Mouse (Mus musculus) midbrain, embryonic 14.5 days (tissue): Measurements from ENCODE around the gene Gmeb2. TPM values are rescaled to one million over a fixed set of nuclear protein-coding genes. Genes with fewer than 3 reads are reported as not detected.

Source experiments
- ATAC-seq: fragments of 200-750 bp; cut with Nextera tagmentation; 2 replicates; pipeline ENCODE4 v1.8.0; 2017; ENCODE audit warnings: moderate number of reproducible peaks, moderate library complexity; ENCODE audit not compliant: low FRiP score, low TSS enrichment
- DNase-seq: peaks from one replicate; pipeline ENCODE4 v3.0.0-alpha.2; 2015
- H3K27ac ChIP-seq: fragments of 300-500 bp; sonication (generic); replicated peaks from 2 replicates; pipeline ENCODE4 v1.5.1; 2014; ENCODE audit warnings: mild to moderate bottlenecking, low read depth, low read length, moderate library complexity
- H3K27me3 ChIP-seq: fragments of 300-500 bp; sonication (generic); 2 replicates; pipeline ENCODE4 v1.6.1; 2014; ENCODE audit warnings: low read length, control low read depth, mixed read lengths; ENCODE audit not compliant: control insufficient read depth, insufficient read depth
- H3K36me3 ChIP-seq: fragments of 300-500 bp; sonication (generic); 2 replicates; pipeline ENCODE4 v1.6.1; 2014; ENCODE audit warnings: low read length, control low read depth; ENCODE audit not compliant: control insufficient read depth, insufficient read depth
- H3K4me1 ChIP-seq: fragments of 300-500 bp; sonication (generic); 2 replicates; pipeline ENCODE4 v1.6.1; 2014; ENCODE audit warnings: mild to moderate bottlenecking, antibody characterized with exemption, low read length, control low read depth; ENCODE audit not compliant: control insufficient read depth, insufficient read depth
- H3K4me2 ChIP-seq: fragments of 300-500 bp; sonication (generic); 2 replicates; pipeline ENCODE4 v1.6.1; 2014; ENCODE audit warnings: mild to moderate bottlenecking, low read length, moderate library complexity
- H3K4me3 ChIP-seq: fragments of 300-500 bp; sonication (generic); replicated peaks from 2 replicates; pipeline ENCODE4 v1.5.1; 2014; ENCODE audit warnings: low read depth, low read length
- H3K9ac ChIP-seq: fragments of 300-500 bp; sonication (generic); replicated peaks from 2 replicates; pipeline ENCODE4 v1.6.1; 2014; ENCODE audit warnings: mild to moderate bottlenecking, low read length, moderate library complexity
- H3K9me3 ChIP-seq: fragments of 300-500 bp; sonication (generic); 2 replicates; pipeline ENCODE4 v1.6.1; 2016; ENCODE audit warnings: low read length, control low read depth, mixed read lengths; ENCODE audit not compliant: control insufficient read depth
- WGBS: fragments of 180-500 bp; shearing (Covaris S2); extraction: QIAGEN DNeasy Blood & Tissue Kit; methylation state at CpG from one replicate; pipeline ENCODE4 v1.1.7; 2014; 5-methylcytosine and 5-hydroxymethylcytosine counted together
- polyA plus RNA-seq: library from polyadenylated mRNA; unstranded; fragments of >200 nt; fragmentation: Nextera tagmentation; extraction: Ambion mirVana; gene quantifications from 2 replicates; pipeline ENCODE4 v1.2.1, GENCODE M21; 2014

The Gmeb2 gene
- polyA plus RNA-seq, 1 experiment from 2014 or later = 19.5 TPM

DNA sequence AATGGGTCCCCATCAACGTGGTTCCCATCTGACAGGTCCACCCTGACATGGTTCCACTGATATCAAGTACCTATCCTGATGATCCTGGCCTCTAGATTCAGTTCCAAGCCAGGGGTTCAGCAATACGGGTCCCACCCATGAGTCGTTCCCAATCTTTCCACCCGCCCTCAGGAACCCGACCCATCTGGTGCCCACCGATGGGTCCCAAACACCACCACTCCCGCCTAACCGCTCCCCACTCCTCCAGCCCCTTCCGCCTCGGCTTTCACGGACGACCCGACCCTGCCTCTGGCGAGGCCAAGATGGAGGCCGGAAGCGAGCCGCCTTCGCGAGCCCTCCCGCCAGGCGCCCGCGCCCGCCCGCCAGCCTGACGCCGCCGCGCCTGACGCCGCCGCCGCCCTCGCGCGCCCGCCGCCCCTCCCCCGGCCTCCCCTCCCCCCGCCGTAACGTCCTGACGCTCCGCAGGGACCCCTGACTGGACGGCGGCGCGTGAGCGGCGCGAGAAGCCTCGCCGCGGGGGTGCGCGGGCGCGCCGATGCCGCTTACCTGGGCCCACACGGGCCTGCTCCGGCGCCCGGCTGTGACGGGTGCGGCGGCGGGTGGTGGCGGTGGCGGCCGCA, 387 bp downstream of the Gmeb2 start:
- DNase-seq (peak; percentile 92), ATAC-seq (peak; percentile 89)
- peak overlapping the region; percentile 72 for H3K4me2 ChIP-seq
- H3K36me3 ChIP-seq = peaks cover 4% of the 10 kb centered on the region; the same call in 1 of the 2 replicates
- peak overlapping the region; percentile 97 for H3K27ac ChIP-seq
- H3K4me3 ChIP-seq = peak overlapping the region; percentile 66
- peaks cover 15% of the 10 kb centered on the region for H3K4me1 ChIP-seq
- no peaks in the 10 kb centered on the region for H3K27me3 ChIP-seq
- H3K9ac ChIP-seq = peak overlapping the region; percentile 82
- WGBS = 1% methylated on average over 48 of the region's 71 CpGs
- no peaks in the 10 kb centered on the region for H3K9me3 ChIP-seq

DNA sequence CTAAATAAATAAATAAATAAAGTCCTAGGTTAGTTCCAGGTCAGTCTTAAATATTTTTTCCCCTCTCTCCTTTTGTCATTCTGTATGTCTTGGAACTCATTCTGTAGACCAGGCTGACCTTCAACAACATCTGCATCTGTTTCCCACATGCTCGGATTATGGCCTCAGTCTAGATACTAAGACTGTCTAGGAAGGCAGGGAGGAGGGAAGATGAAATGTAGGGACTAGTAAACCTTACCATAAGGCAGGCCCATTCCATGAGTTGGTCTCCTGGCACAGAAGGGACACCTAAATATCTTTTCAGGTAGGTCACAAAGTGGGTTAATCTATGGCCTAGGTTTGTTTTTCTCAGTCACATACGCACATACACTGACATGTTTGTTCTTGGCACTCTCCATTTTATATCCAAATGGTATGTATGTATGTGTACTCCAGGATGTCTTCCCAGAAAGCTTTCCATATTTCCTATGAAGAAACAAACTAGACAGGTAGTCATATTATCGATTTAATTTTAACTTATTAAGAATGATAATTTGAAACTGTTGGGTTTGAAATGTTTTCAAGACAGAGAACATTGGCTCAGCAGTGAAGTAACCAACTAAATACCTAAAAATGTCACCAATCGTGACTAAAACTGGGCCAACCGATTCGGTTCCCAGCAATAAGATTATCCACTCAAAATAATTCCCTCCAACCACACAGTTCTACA, 1.1 kb downstream of the Gmeb2 start:
- H3K27ac ChIP-seq = peak overlapping the region; percentile 97
- 57% methylated on average over 6 of the region's 6 CpGs for WGBS
- H3K27me3 ChIP-seq = no peaks in the 10 kb centered on the region
- H3K4me2 ChIP-seq = peak overlapping the region; percentile 72
- peaks cover 10% of the 10 kb centered on the region; the same call in 1 of the 2 replicates for H3K36me3 ChIP-seq
- ATAC-seq (no peak), DNase-seq (peak; percentile 10)
- peak overlapping the region; percentile 66 for H3K4me3 ChIP-seq
- H3K9ac ChIP-seq = peak overlapping the region; percentile 82
- peaks cover 15% of the 10 kb centered on the region for H3K4me1 ChIP-seq
- no peaks in the 10 kb centered on the region for H3K9me3 ChIP-seq

DNA sequence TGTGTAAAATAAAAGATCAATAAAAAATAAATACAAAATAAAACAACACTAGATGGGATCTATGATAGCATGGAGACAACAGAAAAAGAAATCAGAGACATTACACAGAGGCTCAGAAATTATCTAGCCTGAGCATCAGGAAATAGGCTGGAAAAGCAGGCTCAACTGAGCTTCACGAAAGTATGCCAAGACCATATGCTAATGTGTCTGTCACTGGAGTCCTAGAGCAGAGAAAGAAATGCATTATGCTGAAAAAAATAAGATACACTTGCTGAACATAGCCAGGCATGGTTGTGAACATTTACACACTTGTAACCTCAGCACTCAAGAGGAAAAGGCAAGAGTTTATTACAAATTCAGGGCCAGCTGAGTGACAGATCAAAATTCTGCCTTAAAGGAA, 7.9 kb downstream of the Gmeb2 start:
- Histone ChIP-seq H3K27me3 (no peaks in the 10 kb centered on the region), H3K4me2 (no peak overlapping the region), H3K9ac (no peak overlapping the region), H3K36me3 (peaks cover 58% of the 10 kb centered on the region), H3K27ac (no peak overlapping the region), H3K4me3 (no peak overlapping the region), H3K4me1 (no peaks in the 10 kb centered on the region), H3K9me3 (no peaks in the 10 kb centered on the region)
- ATAC-seq = no peak
- 71% methylated on average over 1 of the region's 1 CpGs for WGBS
- no peak for DNase-seq

DNA sequence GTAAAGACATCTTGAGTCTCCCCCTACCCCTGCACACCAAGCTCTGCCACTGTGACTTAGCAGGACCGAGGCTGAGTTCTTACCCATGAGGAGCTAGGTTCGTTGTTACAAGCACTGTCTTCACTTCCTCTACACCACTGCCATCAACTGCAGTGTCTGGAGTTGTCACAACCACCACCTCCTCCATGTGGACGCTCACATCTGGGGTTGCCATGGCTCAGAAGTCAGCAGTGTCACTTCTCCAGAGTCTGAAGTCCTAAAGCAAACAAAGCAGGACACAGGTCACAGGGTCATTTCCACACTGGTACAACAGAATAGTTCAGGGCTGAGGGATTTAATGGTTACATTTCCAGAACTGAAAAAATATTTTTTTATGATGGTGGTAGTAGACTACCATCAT, 10.0 kb downstream of the Gmeb2 start:
- Histone ChIP-seq H3K9ac (no peak overlapping the region), H3K4me2 (no peak overlapping the region), H3K27ac (no peak overlapping the region), H3K4me1 (no peaks in the 10 kb centered on the region), H3K4me3 (no peak overlapping the region), H3K36me3 (peaks cover 65% of the 10 kb centered on the region), H3K27me3 (no peaks in the 10 kb centered on the region), H3K9me3 (no peaks in the 10 kb centered on the region)
- DNase-seq (no peak), ATAC-seq (no peak)
- 88% methylated on average over 3 of the region's 3 CpGs for WGBS

DNA sequence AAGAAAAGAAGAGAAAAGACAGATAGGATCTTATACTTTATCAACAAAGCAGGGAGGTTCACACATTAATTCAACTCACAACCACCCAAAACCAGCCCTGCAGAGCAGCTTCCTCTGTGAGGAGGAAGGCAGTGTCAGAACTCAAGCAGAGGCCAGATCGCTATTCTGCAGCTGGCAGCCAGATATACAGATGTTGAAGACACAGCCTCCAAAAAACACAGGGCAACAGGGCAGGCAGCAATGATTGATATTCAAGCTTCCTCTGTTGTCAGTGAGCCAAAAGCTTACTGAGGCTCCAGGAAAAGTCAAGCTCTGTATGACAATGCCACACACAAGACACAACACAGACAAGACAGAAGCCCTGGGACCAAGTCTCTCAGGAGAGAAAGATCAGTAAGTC, 11.1 kb downstream of the Gmeb2 start:
- Histone ChIP-seq H3K27ac (no peak overlapping the region), H3K9me3 (no peaks in the 10 kb centered on the region), H3K9ac (no peak overlapping the region), H3K4me3 (no peak overlapping the region), H3K4me2 (no peak overlapping the region), H3K4me1 (no peaks in the 10 kb centered on the region), H3K36me3 (peaks cover 59% of the 10 kb centered on the region), H3K27me3 (no peaks in the 10 kb centered on the region)
- 87% methylated on average over 1 of the region's 1 CpGs for WGBS
- no peak for DNase-seq
- no peak for ATAC-seq

DNA sequence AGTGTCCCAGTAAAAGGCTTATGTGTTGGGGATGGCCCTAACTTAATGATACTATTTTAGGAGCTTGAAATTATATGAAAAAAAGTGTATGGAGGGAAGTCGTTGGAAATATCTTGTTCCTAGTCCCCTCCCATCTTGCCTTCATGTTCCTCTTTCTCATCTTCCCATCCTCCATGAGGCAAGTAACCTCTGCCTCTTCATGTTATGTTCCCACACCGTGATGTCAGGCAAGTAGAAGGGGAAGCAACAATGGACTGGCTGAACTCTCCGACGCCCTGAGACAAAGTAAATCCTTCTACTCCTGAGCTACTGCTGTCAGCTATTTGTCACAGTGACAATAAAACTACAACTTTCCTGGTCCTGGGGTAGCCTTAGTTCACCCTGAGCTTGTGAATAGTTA, 13.2 kb downstream of the Gmeb2 start:
- Histone ChIP-seq H3K9me3 (no peaks in the 10 kb centered on the region), H3K4me1 (no peaks in the 10 kb centered on the region), H3K27me3 (no peaks in the 10 kb centered on the region), H3K36me3 (peaks cover 63% of the 10 kb centered on the region), H3K9ac (no peak overlapping the region), H3K27ac (no peak overlapping the region), H3K4me2 (no peak overlapping the region), H3K4me3 (no peak overlapping the region)
- DNase-seq (no peak), ATAC-seq (no peak)
- WGBS = 75% methylated on average over 4 of the region's 4 CpGs

DNA sequence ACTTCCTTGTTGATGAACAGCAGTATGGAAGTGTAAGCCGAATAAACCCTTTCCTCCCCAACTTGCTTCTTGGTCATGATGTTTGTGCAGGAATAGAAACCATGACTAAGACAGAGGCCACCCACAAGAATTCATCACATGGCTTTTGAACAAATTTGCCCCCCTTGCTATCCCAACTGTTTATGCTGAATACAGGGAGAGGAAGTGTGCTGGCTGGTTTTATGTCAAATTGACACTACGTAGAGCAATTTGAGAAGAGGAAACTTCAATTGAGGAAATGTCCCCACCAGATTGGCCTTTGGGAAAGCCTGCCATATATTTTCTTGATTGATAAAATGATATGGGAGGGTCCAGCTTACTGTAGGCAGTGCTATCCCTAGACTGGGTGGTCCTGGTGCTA, 14.0 kb downstream of the Gmeb2 start:
- DNase-seq = no peak
- Histone ChIP-seq H3K4me1 (no peaks in the 10 kb centered on the region), H3K4me3 (no peak overlapping the region), H3K27me3 (no peaks in the 10 kb centered on the region), H3K9ac (no peak overlapping the region), H3K27ac (no peak overlapping the region), H3K9me3 (no peaks in the 10 kb centered on the region), H3K4me2 (no peak overlapping the region), H3K36me3 (peaks cover 63% of the 10 kb centered on the region)
- ATAC-seq = no peak
- 94% methylated on average over 2 of the region's 2 CpGs for WGBS

DNA sequence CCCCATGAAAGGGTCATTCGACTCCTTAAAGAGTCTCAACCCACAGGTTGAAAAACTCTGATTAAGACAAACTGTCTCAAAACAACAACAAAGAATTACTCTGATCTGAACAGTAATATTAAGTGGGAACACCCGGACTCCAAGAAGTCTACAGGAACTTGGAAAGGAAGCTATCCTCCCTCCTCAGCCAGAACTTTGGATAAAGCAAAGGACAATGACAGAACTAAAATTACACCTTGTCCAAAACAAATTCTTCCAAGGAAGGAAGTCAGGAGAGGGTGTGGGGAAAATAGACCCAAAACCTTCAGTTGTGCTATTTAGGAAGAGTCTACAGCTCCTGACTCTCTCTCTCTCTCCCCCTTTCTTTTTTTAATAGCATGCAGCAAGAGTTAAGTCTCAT, 15.7 kb downstream of the Gmeb2 start:
- no peaks in the 10 kb centered on the region for H3K9me3 ChIP-seq
- WGBS = 98% methylated on average over 2 of the region's 2 CpGs
- no peaks in the 10 kb centered on the region for H3K4me1 ChIP-seq
- ATAC-seq = no peak
- H3K27me3 ChIP-seq = no peaks in the 10 kb centered on the region
- H3K9ac ChIP-seq = no peak overlapping the region
- H3K4me3 ChIP-seq = no peak overlapping the region
- DNase-seq = no peak
- H3K4me2 ChIP-seq = no peak overlapping the region
- peaks cover 65% of the 10 kb centered on the region for H3K36me3 ChIP-seq
- no peak overlapping the region for H3K27ac ChIP-seq

DNA sequence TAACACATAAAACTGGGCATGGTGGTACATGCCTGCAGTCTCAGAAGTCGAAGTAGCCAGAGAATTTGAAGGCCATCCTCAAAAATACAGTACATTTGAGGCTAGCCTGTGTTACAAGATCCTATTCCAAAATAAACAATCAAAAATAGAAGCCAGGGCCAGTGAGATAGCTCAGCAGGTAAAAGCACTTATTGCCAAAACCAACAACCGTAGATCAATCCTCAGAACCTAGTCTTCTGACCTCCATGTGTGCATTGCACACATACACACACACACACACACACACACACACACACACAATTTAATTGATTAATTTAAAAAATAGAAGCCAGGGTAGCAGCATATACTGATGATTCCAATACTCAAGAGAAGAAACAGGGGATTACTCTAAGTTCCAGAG, 21.0 kb downstream of the Gmeb2 start:
- ATAC-seq = no peak
- no peak overlapping the region for H3K4me2 ChIP-seq
- WGBS = 97% methylated on average over 2 of the region's 2 CpGs
- peaks cover 76% of the 10 kb centered on the region for H3K36me3 ChIP-seq
- no peaks in the 10 kb centered on the region for H3K9me3 ChIP-seq
- no peak for DNase-seq
- no peaks in the 10 kb centered on the region for H3K27me3 ChIP-seq
- no peak overlapping the region for H3K4me3 ChIP-seq
- H3K4me1 ChIP-seq = no peaks in the 10 kb centered on the region
- no peak overlapping the region for H3K27ac ChIP-seq
- H3K9ac ChIP-seq = no peak overlapping the region
